Mouse (Mus musculus) liver, adult 2 months (tissue): Measurements from ENCODE around the gene Atp8b4.

Experiments
- CTCF ChIP-seq: fragments of 200-500 bp; IDR thresholded peaks from 2 replicates; pipeline ENCODE4 v1.5.1; 2011; ENCODE audit warnings: low read depth, low read length, control low read depth
- POLR2A ChIP-seq: fragments of 200-500 bp; IDR thresholded peaks from 2 replicates; pipeline ENCODE4 v1.6.1; 2011; ENCODE audit warnings: low read length, control low read depth; ENCODE audit not compliant: insufficient read depth; ENCODE audit errors: extremely low read depth

- TF ChIP-seq POLR2A: no peak
- no peak for TF ChIP-seq CTCF
These were observed 7.8 kb upstream of the Atp8b4 start for GRCm38 (mm10) chr2:126508228-126508627.
